Mouse (Mus musculus): Measurements from ENCODE around the gene Adam19.
A peak's percentile ranks its signal among the peaks of the same experiment; 100 is the strongest.
"Not testable (repeated sequence)": the region's sequence is repeated elsewhere in the genome, so short reads cannot be mapped to it uniquely, and the experiment has no call there.

Gene Adam19

DNA sequence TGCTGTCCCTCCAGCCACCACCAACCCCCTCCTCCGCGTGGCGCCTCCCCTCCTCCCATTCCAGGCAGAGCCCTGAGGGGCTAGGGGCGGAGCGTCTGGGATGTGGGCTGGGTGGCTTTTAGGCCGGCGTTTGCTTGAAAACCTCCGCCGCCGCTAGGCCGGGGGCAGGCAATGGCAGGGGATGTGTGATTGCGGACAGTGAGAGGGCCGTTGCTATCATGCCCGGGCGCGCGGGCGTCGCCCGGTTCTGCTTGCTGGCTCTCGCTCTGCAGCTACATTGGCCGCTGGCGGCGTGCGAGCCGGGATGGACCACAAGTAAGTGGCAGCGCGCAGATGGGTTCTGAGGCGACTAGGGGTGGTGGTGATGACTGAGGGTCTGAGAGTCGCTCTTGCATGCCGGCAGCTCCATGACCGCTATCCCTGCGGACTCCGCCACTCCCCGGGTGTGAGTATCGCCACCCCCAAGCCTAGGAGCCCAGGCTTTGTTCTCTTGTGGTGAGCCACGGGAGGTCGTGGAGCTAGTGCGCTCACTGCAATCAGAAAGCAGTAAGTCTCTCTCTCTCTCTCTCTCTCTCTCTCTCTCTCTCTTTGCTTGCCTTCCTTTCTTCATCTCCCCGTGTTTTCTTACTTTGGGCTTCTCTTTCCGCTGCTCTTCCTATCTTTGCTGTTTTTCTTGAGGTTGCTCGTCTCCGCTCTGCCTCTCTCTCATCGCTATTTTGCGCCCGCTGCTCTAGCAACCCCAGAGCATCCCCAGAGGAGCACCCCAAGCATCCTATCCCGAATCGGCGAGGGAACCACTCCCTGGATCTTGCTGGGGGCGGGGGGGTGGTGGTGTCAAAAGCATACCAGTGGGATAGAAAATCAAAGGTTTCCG lies at the start of gene Adam19:
Adam19 (plus strand) TSS at position 97 of the 874 bp plus-strand sequence.
- peak; percentile 65 to 76 for DNase-seq

DNA sequence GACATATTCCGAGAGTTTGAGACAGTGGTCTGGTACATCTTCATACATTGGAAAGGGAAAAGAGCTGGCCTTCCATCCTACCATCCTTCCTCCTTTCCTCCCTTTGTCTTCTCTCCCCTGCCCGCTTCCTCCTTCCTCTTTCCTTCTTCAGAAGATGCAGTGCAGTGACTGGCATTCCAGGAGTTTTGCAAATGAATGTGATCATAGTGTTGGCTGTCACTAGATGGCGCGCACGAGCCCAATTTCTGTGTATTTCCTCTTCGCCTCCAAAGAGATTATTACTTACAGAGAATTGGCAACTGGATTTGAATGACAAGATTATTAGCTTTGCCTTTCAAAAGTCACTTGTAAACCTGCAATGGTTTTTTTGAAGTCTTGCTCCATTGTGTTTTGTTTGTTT lies 39.7 kb upstream of the Adam19 start:
- peak; percentile 56 to 83 for DNase-seq

GRCm38 (mm10) chr11:46020246-46020645 lies 35.5 kb upstream of the Adam19 start:
- no peak for DNase-seq

DNA sequence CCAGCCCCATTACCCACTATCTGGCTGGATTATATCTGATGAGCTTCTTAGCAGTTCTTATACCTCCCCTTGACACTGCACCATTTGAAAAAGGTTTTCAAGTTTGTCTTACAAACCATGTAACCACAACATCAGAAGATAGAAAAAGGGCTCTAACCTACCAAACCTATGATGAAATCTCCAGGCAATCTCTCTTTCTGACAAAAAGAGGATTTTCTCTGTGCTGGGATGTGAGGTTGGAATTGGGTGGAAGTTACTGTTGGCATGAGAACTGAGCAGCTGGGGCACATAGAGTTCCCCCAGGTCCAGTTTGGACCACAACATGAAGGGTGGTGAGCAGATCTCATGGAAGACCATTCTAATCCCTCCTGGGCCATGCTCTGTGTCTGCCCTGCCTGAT lies 33.9 kb upstream of the Adam19 start:
- DNase-seq, result no peak

GRCm38 (mm10) chr11:46022983-46023382 lies 32.8 kb upstream of the Adam19 start:
- no peak for DNase-seq

DNA sequence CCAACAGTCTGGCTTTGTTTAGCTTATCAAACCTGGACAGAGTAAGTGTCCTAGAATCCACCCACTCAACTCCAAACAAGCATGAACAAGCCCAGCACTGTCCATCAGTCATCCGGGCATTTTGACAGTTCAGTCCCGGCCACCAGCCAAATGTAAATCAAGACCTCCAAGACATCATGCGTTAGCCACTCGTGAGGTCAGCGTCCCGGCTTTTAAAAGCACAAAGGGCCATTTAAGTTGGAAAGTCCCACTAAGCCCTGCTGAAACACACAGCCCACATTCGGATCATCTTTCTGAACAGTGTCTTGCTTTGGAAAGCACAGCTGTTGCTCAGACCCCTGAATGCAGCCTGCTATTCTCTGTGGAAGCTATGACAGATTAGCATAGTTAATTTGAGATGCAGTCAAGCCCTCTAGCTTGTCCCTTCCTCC lies 29.8 kb upstream of the Adam19 start:
- no peak for DNase-seq

- no peak for DNase-seq
Observed at GRCm38 (mm10) chr11:46027952-46028814, 27.6 kb upstream of the Adam19 start.

DNA sequence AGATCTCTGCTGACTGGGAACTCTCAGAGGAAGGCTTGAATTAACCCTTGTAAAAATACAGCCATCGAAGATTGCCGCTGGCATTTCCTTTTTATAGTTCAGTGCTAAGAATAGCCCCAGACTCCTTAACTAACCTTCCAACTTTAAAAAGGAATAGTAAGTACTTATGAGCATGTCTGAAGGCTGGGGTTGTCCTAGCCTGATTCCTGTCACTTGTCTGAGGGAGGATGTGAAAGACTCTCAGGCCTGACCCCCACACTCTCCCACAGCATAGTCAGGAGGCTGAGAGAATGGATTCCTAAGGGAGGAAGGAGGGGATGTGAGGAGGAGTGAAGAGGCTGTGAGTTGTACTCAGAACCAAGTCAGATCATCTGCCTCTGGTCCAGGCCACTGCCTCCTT lies 26.3 kb upstream of the Adam19 start:
- no peak for DNase-seq

GRCm38 (mm10) chr11:46030026-46030425 lies 25.8 kb upstream of the Adam19 start:
- no peak for DNase-seq

DNA sequence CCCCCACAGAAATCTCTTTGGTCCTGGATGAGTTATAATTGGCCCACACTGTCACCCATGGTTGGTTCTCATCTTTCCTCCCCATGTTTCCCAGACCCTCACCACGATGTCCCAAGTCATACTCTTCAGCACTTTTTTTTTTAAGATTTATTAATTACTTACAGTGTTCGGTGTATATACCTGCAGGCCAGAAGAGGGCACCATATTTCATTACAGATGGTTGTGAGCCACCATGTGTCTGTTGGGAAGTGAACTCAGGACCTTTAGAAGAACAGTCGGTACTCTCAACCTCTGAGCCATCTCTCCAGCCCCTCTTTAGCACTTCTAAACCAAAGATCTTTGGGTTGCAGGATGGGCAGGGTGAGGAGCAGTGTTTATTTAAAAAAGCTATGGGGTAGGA lies 24.3 kb upstream of the Adam19 start:
- no peak for DNase-seq

- no peak for DNase-seq
Observed at GRCm38 (mm10) chr11:46032956-46033355, 22.8 kb upstream of the Adam19 start.

DNA sequence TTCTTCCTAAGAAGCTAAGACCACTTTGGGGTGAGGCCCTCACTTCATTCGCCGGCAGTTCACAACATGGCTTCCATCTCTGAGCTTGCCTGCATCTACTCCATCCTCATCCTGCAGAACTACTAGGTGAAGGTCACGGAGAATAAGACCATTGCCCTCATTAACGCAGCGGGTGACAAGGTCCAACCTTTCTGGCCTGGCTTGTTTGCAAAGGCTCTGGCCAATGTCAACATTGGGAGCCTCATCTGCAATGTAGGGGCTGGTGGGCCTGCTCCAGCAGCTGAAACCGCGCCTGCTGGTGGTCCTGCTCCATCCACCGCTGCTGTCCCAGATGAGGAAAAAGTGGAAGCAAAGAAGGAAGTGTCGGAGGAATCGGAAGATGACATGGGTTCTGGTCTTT lies 19.4 kb upstream of the Adam19 start:
- DNase-seq, result no peak

DNA sequence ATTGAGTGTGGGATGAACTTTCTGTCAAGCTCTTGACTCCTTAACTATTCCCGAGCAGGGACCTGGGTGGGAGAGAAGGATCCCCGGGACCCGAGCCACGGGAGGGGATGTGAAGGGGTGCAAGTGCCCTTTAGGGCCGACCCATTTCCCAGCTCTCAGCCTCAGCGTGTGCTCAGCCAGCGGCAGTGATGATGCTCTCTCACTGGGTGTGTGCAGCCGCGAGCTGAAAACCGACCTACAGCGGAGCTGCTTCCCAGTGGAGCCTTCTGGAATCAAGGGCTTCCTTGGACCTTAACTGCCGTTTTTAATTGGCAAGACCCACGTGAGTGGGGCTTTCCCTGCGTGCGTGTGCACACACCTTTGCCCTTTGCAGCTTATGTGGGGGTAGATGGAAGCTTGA lies 16.9 kb upstream of the Adam19 start:
- no peak for DNase-seq

- DNase-seq, result peak; percentile 69 to 73
Observed at GRCm38 (mm10) chr11:46039335-46039734, 16.5 kb upstream of the Adam19 start.

- peak in 1 of 2 experiments; percentile 41 for DNase-seq
Observed at GRCm38 (mm10) chr11:46040841-46041556, 14.8 kb upstream of the Adam19 start.

- DNase-seq, result no peak
Observed at GRCm38 (mm10) chr11:46041607-46042267, 14.1 kb upstream of the Adam19 start.

DNA sequence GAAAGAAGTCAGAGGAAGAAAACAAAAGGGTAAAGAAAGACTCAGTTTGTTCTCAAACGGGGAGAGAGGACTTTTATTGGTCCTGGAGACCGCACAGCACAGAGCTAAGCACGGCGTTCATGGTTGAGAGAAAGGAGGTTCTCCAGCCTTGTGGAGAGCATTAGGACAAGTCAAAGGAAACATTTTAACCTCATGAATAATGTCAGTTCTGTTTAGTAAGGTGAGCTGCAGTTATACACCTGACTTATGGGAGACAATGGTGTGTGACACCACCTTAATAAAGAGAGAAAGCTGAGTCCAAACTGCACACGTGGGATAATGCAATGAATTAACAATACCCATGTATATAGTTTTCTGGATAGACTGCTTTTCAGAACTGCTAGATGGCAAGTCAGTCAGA lies 11.0 kb upstream of the Adam19 start:
- DNase-seq, result no peak

DNA sequence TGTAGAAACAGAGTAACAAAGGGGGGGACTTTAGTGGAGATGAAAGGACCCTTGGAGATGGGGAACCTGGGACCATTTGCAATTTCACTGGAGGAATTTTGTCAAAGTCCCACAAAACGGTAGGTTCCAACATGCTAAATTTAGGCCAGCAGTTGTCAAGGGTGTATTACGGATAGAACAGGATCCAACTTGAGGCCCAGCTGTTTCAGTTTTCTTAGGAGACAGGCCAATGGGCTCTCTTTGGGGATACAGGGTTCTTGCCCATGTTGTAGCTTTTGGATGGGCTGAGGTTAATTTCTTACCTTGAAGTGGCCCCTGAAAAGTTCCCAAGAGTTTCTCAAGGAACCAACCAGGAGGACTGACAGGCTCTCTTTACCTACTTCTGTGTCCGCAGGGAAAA lies 8.5 kb upstream of the Adam19 start:
- DNase-seq, result peak in 1 of 2 experiments; percentile 1

GRCm38 (mm10) chr11:46052105-46052659 lies 3.6 kb upstream of the Adam19 start, which contains the start of gene Gm12166:
Gm12166 (minus strand) TSS chr11:46052321.
- DNase-seq, result peak in 1 of 2 experiments; percentile 63

DNA sequence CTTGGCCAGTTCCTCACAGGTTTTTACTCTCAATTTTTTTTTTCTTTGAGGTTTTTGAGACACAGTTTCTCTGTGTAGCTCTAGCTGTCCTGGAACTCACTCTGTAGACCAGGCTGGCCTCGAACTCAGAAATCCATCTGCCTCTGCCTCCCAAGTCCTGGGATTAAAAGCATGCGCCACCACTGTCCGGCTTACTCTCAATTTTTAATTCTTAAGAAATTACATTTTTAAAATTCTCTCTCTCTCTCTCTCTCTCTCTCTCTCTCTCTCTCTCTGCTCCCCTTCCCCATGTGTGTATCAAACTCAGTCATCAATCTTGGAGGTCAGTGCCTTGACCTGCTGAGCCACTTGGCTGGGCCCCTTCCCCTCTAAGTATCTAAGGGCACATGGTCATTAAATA lies 2.3 kb upstream of the Adam19 start:
- not testable (repeated sequence) for DNase-seq

GRCm38 (mm10) chr11:46054311-46054710 lies 1.5 kb upstream of the Adam19 start:
- no peak for DNase-seq
